Mouse (Mus musculus) MEL (cell line): ENCODE measurements around the gene Olfr1394. TPM values are rescaled to one million over a fixed set of nuclear protein-coding genes. Genes with fewer than 3 reads are reported as not detected.

ENCODE experiments used
- DNase-seq: peaks from one replicate; pipeline ENCODE4 v3.0.0; 2011; ENCODE audit warnings: low read depth, low spot score
- H3K27ac ChIP-seq: 2 replicates; pipeline ENCODE4 v1.5.1; 2012; ENCODE audit warnings: low read depth, mild to moderate bottlenecking, control low read depth, low read length, moderate library complexity; ENCODE audit not compliant: control insufficient read depth
- H3K27me3 ChIP-seq, 2 experiments: fragments of 150-350 bp in 1 of 2; sonication (generic) in 1 of 2; 2 replicates each; pipeline ENCODE4 v1.6.1; 2012; ENCODE audit warnings: low read length in 2 of 2, mild to moderate bottlenecking in 2 of 2, improper control_type of control experiment in 1 of 2, moderate library complexity in 1 of 2; ENCODE audit not compliant: insufficient read depth in 2 of 2, control insufficient read depth in 1 of 2
- H3K36me3 ChIP-seq, 2 experiments: 2 replicates each; pipeline ENCODE4 v1.6.1; 2012 to 2014; ENCODE audit warnings: low read length in 2 of 2, improper control_type of control experiment in 1 of 2, inconsistent platforms in 1 of 2, mild to moderate bottlenecking in 1 of 2; ENCODE audit not compliant: insufficient read depth in 2 of 2, control insufficient read depth in 1 of 2
- H3K4me1 ChIP-seq, 2 experiments: fragments of 150-350 bp in 1 of 2; sonication (generic) in 1 of 2; 2 replicates each; pipeline ENCODE4 v1.6.1; 2012; ENCODE audit warnings: low read length in 2 of 2, improper control_type of control experiment in 1 of 2, mild to moderate bottlenecking in 1 of 2; ENCODE audit not compliant: insufficient read depth in 2 of 2, control insufficient read depth in 1 of 2
- H3K4me3 ChIP-seq, 2 experiments: fragments of 150-350 bp in 1 of 2; sonication (generic) in 1 of 2; 2 replicates each; pipeline ENCODE4 v1.5.1; 2012; ENCODE audit warnings: low read depth in 2 of 2, low read length in 2 of 2, mild to moderate bottlenecking in 2 of 2, moderate library complexity in 2 of 2, control low read depth in 1 of 2, improper control_type of control experiment in 1 of 2; ENCODE audit not compliant: control insufficient read depth in 1 of 2, insufficient read depth in 1 of 2
- H3K79me2 ChIP-seq: 2 replicates; pipeline ENCODE4 v1.6.1; 2012; ENCODE audit warnings: mild to moderate bottlenecking, low read length, moderate library complexity; ENCODE audit not compliant: control insufficient read depth, poor library complexity, insufficient read depth
- H3K9ac ChIP-seq: 2 replicates; pipeline ENCODE4 v1.6.1; 2012; ENCODE audit warnings: low read depth, mild to moderate bottlenecking, control low read depth, low read length, moderate library complexity; ENCODE audit not compliant: control insufficient read depth, poor library complexity, severe bottlenecking
- H3K9me3 ChIP-seq: fragments of 150-350 bp; sonication (generic); replicated peaks from 2 replicates; pipeline ENCODE4 v1.6.1; 2012; ENCODE audit warnings: mild to moderate bottlenecking, low read length, improper control_type of control experiment, moderate library complexity; ENCODE audit not compliant: insufficient read depth
- BHLHE40 ChIP-seq: IDR thresholded peaks from 2 replicates; pipeline ENCODE4 v1.6.1; 2012; ENCODE audit warnings: low read depth, mild to moderate bottlenecking, inconsistent platforms, low read length, improper control_type of control experiment, borderline replicate concordance
- CHD1 ChIP-seq: IDR thresholded peaks from 2 replicates; pipeline ENCODE4 v1.6.1; 2012; ENCODE audit warnings: low read depth, mild to moderate bottlenecking, inconsistent platforms, low read length, improper control_type of control experiment
- E2F4 ChIP-seq: IDR thresholded peaks from 2 replicates; pipeline ENCODE4 v1.6.1; 2011; ENCODE audit warnings: low read depth, low read length, improper control_type of control experiment, borderline replicate concordance
- ETS1 ChIP-seq: IDR thresholded peaks from 2 replicates; pipeline ENCODE4 v1.6.1; 2012; ENCODE audit warnings: low read depth, mild to moderate bottlenecking, inconsistent platforms, low read length, improper control_type of control experiment, moderate library complexity
- GABPA ChIP-seq: IDR thresholded peaks from 2 replicates; pipeline ENCODE4 v1.6.1; 2012; ENCODE audit warnings: low read depth, mild to moderate bottlenecking, inconsistent platforms, low read length, improper control_type of control experiment, moderate library complexity
- JUND ChIP-seq: IDR thresholded peaks from 2 replicates; pipeline ENCODE4 v1.6.1; 2011; ENCODE audit warnings: low read depth, mild to moderate bottlenecking, improper control_type of control experiment, low read length
- MYB ChIP-seq: IDR thresholded peaks from 2 replicates; pipeline ENCODE4 v1.6.1; 2011; ENCODE audit warnings: mild to moderate bottlenecking, low read depth, low read length, improper control_type of control experiment
- NRF1 ChIP-seq: IDR thresholded peaks from 2 replicates; pipeline ENCODE4 v1.6.1; 2014; ENCODE audit warnings: low read depth, mild to moderate bottlenecking, inconsistent platforms, low read length, improper control_type of control experiment, moderate library complexity; ENCODE audit not compliant: poor library complexity, insufficient read depth, severe bottlenecking
- POLR2AphosphoS2 ChIP-seq: IDR thresholded peaks from 2 replicates; pipeline ENCODE4 v1.6.1; 2011; ENCODE audit warnings: low read length, improper control_type of control experiment
- RAD21 ChIP-seq: IDR thresholded peaks from 2 replicates; pipeline ENCODE4 v1.6.1; 2011; ENCODE audit warnings: mild to moderate bottlenecking, low read depth, low read length, improper control_type of control experiment
- SIN3A ChIP-seq: IDR thresholded peaks from 2 replicates; pipeline ENCODE4 v1.6.1; 2012; ENCODE audit warnings: low read length, improper control_type of control experiment, inconsistent platforms
- TAL1 ChIP-seq: IDR thresholded peaks from 2 replicates; pipeline ENCODE4 v1.6.1; 2012; ENCODE audit warnings: mild to moderate bottlenecking, inconsistent platforms, low read length, moderate library complexity, mixed read lengths
- TCF12 ChIP-seq: IDR thresholded peaks from 2 replicates; pipeline ENCODE4 v1.6.1; 2014; ENCODE audit warnings: low read depth, mild to moderate bottlenecking, inconsistent platforms, low read length, improper control_type of control experiment, moderate library complexity
- USF1 ChIP-seq: IDR thresholded peaks from 2 replicates; pipeline ENCODE4 v1.6.1; 2014; ENCODE audit warnings: low read depth, mild to moderate bottlenecking, inconsistent platforms, low read length, improper control_type of control experiment, moderate library complexity
- ZKSCAN1 ChIP-seq: IDR thresholded peaks from 2 replicates; pipeline ENCODE4 v1.6.1; 2012; ENCODE audit warnings: low read depth, mild to moderate bottlenecking, inconsistent platforms, low read length, improper control_type of control experiment, moderate library complexity
- polyA plus RNA-seq, 2 experiments: library from polyadenylated mRNA; stranded (reverse) in 1 of 2; unstranded in 1 of 2; fragments of >175 nt in 1 of 2; fragments of >200 nt in 1 of 2; gene quantifications; 2 replicates each; pipeline versions ENCODE4 v1.2.1 to v1.2.4; 2012; ENCODE audit warnings: low replicate concordance in 2 of 2, low read depth in 1 of 2; ENCODE audit not compliant: insufficient read length in 2 of 2, insufficient read depth in 1 of 2, missing spikeins in 1 of 2
- total RNA-seq: library from RNA; depleted of rRNA; stranded (reverse); fragments of 300-350 nt; gene quantifications from 2 replicates; pipeline ENCODE4 v1.2.3, GENCODE M21; 2012

The Olfr1394 gene
- total and polyA plus RNA-seq, 3 experiments, result not detected

DNA sequence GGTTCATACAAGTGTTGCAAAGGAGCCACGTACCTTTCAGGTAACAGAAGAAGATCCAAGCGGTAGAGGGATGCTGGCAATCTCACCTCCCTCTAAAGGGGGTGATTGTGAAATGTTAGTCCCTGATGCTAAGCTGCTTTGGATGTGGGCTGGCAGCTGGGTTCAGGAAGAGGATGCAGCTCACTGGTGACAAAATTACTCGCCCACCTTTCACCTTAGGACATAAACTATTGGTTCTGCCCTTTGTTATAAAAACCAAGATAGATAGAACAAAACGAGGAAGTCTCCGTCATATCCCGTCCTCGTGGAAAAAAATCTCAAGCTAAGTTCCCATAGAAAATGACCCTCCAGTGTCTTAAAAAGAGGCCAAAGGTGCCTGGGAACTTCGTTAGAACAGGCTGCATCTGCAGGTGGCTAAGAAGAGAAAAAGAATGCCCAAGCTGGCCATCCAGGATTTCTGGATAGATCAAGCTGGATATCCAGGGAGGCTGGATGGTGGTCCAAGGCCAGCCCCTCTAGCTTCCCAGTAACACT is 32.8 kb downstream of the Olfr1394 start, which contains the start of gene Btnl9:
Btnl9 (minus strand) TSS at position 205 of the 534 bp plus-strand sequence.
- Histone ChIP-seq H3K9me3 (no peaks in the 10 kb centered on the region), H3K27me3 (peaks cover 0 to 2% of the 10 kb centered on the region in 2 experiments; a peak in 2 of 4 replicates)

GRCm38 (mm10) chr11:49187701-49188100 is 33.5 kb downstream of the Olfr1394 start:
- H3K9ac ChIP-seq, result no peak overlapping the region
- no peak overlapping the region for H3K27ac ChIP-seq
- H3K27me3 ChIP-seq, result peaks cover 0 to 2% of the 10 kb centered on the region in 2 experiments; a peak in 2 of 4 replicates
- TF ChIP-seq GABPA (no peak), TCF12 (no peak), POLR2AphosphoS2 (no peak), ZKSCAN1 (no peak), MYB (no peak), JUND (no peak), BHLHE40 (no peak), SIN3A (no peak), NRF1 (no peak), USF1 (no peak)
- no peaks in the 10 kb centered on the region for H3K79me2 ChIP-seq
- no peak for DNase-seq
- no peak overlapping the region for H3K4me3 ChIP-seq
- no peaks in the 10 kb centered on the region for H3K9me3 ChIP-seq
- H3K4me1 ChIP-seq, result no peaks in the 10 kb centered on the region
- H3K36me3 ChIP-seq, result no peaks in the 10 kb centered on the region

More for the DNA sequence above, 32.8 kb downstream of the Olfr1394 start, which contains the start of gene Btnl9:
- Histone ChIP-seq H3K4me3 (no peak within 1 kb of the TSS), H3K27ac (no peak within 1 kb of the TSS), H3K79me2 (no peaks in the 10 kb centered on the region), H3K4me1 (no peaks in the 10 kb centered on the region), H3K36me3 (no peaks in the 10 kb centered on the region), H3K9ac (no peak within 1 kb of the TSS)
- DNase-seq, result no peak
- TF ChIP-seq RAD21 (no peak), E2F4 (no peak), ETS1 (no peak), MYB (no peak), CHD1 (no peak), TAL1 (no peak)
